Mouse (Mus musculus) lung, embryonic 16.5 days (tissue): ENCODE results near the gene Tmem167. TPM values are rescaled to one million over a fixed set of nuclear protein-coding genes. Genes with fewer than 3 reads are reported as not detected.

Experiments
- ATAC-seq: fragments of 200-750 bp; cut with Nextera tagmentation; 2 replicates; pipeline ENCODE4 v1.8.0; 2017; ENCODE audit warnings: low read depth, mild to moderate bottlenecking, moderate library complexity
- H3K27ac ChIP-seq: fragments of 300-500 bp; sonication (generic); 2 replicates; pipeline ENCODE4 v1.5.1; 2014; ENCODE audit warnings: mild to moderate bottlenecking, control low read depth, low read length
- H3K27me3 ChIP-seq: fragments of 300-500 bp; sonication (generic); 2 replicates; pipeline ENCODE4 v1.6.1; 2014; ENCODE audit warnings: low read depth, low read length, mixed read lengths; ENCODE audit not compliant: control insufficient read depth, insufficient read depth
- H3K36me3 ChIP-seq: fragments of 300-500 bp; sonication (generic); 2 replicates; pipeline ENCODE4 v1.6.1; 2014; ENCODE audit warnings: low read length; ENCODE audit not compliant: control insufficient read depth, insufficient read depth
- H3K4me1 ChIP-seq: fragments of 300-500 bp; sonication (generic); replicated peaks from 2 replicates; pipeline ENCODE4 v1.6.1; 2014; ENCODE audit warnings: low read length, mixed read lengths; ENCODE audit not compliant: control insufficient read depth, insufficient read depth
- H3K4me2 ChIP-seq: fragments of 300-500 bp; sonication (generic); 2 replicates; pipeline ENCODE4 v1.6.1; 2014; ENCODE audit warnings: low read depth, low read length, control low read depth
- H3K4me3 ChIP-seq: fragments of 300-500 bp; sonication (generic); 2 replicates; pipeline ENCODE4 v1.5.1; 2014; ENCODE audit warnings: mild to moderate bottlenecking, low read length, control low read depth
- H3K9ac ChIP-seq: fragments of 300-500 bp; sonication (generic); 2 replicates; pipeline ENCODE4 v1.6.1; 2014; ENCODE audit warnings: low read length, control low read depth
- H3K9me3 ChIP-seq: fragments of 300-500 bp; sonication (generic); 2 replicates; pipeline ENCODE4 v1.6.1; 2016; ENCODE audit warnings: low read length; ENCODE audit not compliant: control insufficient read depth
- WGBS: fragments of 180-500 bp; shearing (Covaris S2); extraction: QIAGEN DNeasy Blood & Tissue Kit; methylation state at CpG from one replicate; pipeline ENCODE4 v1.1.7; 2014; 5-methylcytosine and 5-hydroxymethylcytosine counted together
- polyA plus RNA-seq: library from polyadenylated mRNA; unstranded; fragments of >200 nt; fragmentation: Nextera tagmentation; extraction: Ambion mirVana; gene quantifications from 2 replicates; pipeline ENCODE4 v1.2.1, GENCODE M21; 2015

The Tmem167 gene
- polyA plus RNA-seq, 1 experiment from 2014 or later, result 54.3 TPM

DNA sequence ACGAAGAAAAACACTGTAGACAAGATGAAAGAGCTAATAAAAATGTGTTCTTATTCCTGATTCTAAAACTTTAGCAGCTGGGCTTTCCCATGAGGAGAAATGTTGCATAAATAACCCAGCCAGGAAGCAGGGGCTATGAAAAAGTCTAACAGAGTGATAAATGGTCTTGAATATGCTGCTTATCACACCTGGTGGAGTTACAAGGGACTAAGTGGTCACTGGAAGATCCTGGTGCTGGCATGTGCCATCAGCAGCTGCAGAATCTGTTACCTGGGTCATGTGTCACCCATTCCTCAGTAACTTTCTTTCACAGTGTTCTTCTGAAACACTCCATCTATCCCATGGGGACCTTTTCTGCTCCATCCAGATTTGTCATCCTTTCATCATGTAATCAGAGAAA is 22.8 kb downstream of the Tmem167 start:
- no peak overlapping the region for H3K4me2 ChIP-seq
- no peaks in the 10 kb centered on the region for H3K27me3 ChIP-seq
- 50% methylated on average over 1 of the region's 1 CpGs for WGBS
- H3K27ac ChIP-seq, result no peak overlapping the region
- no peak for ATAC-seq
- H3K4me1 ChIP-seq, result no peaks in the 10 kb centered on the region
- no peak overlapping the region for H3K4me3 ChIP-seq
- H3K36me3 ChIP-seq, result no peaks in the 10 kb centered on the region
- H3K9ac ChIP-seq, result no peak overlapping the region
- H3K9me3 ChIP-seq, result no peaks in the 10 kb centered on the region

DNA sequence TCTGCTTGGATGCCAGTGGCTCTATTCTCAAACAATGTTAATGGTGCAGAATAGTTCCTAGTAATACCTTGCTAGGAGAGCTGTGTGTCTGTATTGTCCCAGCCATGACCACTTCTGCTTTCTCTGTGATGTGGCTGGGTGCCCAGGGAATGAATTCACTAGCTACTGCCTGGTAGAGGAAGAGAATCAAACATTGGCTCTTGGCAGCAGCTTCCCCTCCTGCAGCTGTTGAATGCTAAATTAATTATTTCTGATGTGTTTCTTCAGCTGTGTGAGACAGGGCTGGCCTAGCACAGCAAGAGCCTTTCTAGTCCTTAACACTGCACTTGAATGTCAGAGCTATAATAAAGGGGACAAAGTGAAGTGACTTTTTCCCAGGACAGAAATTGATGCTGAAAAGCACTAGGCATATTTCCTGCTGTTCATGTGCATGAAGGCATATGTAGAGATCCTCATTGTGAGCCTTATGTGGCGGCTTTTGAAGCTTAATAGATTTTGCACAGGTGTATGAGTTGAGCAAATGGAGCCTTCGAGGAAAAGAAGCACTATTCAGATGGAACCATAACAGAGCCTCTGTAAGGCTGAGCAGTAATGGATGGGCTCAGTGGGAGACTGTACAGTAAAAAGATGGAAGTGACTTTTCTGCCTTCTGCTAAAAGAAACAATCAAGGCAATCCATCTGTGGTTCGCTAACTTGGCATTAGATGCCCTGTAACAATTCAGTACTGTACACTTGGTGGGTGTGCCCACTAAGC is 47.4 kb downstream of the Tmem167 start:
- Histone ChIP-seq H3K27me3 (no peaks in the 10 kb centered on the region), H3K27ac (no peak overlapping the region), H3K9me3 (no peaks in the 10 kb centered on the region), H3K4me2 (no peak overlapping the region), H3K9ac (no peak overlapping the region), H3K4me3 (no peak overlapping the region), H3K36me3 (no peaks in the 10 kb centered on the region), H3K4me1 (no peaks in the 10 kb centered on the region)
- no peak for ATAC-seq
- 80% methylated on average over 3 of the region's 3 CpGs for WGBS

DNA sequence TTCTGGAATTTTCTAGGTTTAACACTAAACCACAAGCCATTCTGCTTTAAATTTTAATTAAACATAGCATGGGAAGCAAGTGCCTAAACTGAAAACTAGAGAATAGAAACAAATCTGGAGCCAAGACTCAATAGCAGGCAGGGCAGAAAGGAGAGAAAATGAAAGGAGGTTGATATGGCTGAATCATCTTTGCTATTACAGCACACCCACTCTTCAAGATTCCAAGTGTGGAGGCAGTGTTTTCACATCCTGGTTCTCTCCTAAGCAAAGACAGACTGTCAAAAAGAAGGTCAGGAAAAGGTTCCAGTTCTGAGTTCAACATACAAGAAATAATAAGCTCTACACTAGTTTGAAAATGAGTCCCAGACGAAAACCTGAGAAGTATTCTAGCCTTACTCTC is 52.8 kb downstream of the Tmem167 start:
- 83% methylated on average over 1 of the region's 1 CpGs for WGBS
- Histone ChIP-seq H3K4me2 (no peak overlapping the region), H3K27ac (no peak overlapping the region), H3K9me3 (no peaks in the 10 kb centered on the region), H3K27me3 (no peaks in the 10 kb centered on the region), H3K4me1 (no peaks in the 10 kb centered on the region), H3K36me3 (no peaks in the 10 kb centered on the region), H3K9ac (no peak overlapping the region), H3K4me3 (no peak overlapping the region)
- no peak for ATAC-seq

DNA sequence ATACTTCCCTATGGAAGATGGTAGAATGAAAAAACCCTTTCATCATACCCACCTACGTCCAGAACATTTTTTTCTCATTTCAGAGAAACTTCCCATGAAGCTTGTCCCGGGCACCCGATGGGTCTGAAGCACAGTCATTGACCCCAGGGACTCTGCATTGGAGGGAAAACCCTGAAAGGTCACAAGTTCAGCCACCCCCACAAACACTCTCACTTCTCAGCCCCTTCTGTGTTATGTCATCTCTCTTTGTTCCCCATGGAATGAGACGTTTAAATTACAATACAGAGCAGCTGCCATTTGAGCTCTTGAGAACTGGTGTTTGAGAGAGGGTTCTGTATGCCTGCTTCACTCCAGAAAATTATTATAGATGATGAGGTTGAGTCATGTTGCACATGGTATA is 54.3 kb downstream of the Tmem167 start:
- H3K36me3 ChIP-seq, result no peaks in the 10 kb centered on the region
- H3K9ac ChIP-seq, result no peak overlapping the region
- no peak overlapping the region for H3K4me2 ChIP-seq
- H3K4me1 ChIP-seq, result no peaks in the 10 kb centered on the region
- no peaks in the 10 kb centered on the region for H3K9me3 ChIP-seq
- no peaks in the 10 kb centered on the region for H3K27me3 ChIP-seq
- 22% methylated on average over 4 of the region's 4 CpGs for WGBS
- no peak overlapping the region for H3K27ac ChIP-seq
- ATAC-seq, result no peak
- H3K4me3 ChIP-seq, result no peak overlapping the region

DNA sequence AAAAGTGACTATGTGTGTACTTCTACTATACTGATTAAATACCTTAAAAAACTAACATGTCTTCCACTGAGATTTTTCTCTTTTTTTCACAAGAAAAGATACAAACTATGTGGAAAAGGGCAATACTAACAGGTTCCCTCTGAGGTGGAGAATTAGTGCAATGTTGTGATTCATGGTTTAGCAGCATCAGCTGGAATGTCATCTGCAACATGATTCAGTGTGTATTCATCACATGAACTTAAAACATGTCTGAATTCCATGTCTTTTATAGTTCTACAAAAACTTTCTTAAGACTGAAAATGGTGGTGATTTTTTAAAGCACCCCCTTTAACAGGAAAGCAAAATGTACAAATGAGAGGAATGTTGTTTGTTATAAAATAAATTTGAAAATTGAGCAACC is 63.0 kb downstream of the Tmem167 start:
- Histone ChIP-seq H3K9ac (no peak overlapping the region), H3K27me3 (no peaks in the 10 kb centered on the region), H3K4me1 (no peaks in the 10 kb centered on the region), H3K27ac (no peak overlapping the region), H3K4me3 (no peak overlapping the region), H3K9me3 (no peaks in the 10 kb centered on the region), H3K4me2 (no peak overlapping the region), H3K36me3 (no peaks in the 10 kb centered on the region)
- no peak for ATAC-seq

DNA sequence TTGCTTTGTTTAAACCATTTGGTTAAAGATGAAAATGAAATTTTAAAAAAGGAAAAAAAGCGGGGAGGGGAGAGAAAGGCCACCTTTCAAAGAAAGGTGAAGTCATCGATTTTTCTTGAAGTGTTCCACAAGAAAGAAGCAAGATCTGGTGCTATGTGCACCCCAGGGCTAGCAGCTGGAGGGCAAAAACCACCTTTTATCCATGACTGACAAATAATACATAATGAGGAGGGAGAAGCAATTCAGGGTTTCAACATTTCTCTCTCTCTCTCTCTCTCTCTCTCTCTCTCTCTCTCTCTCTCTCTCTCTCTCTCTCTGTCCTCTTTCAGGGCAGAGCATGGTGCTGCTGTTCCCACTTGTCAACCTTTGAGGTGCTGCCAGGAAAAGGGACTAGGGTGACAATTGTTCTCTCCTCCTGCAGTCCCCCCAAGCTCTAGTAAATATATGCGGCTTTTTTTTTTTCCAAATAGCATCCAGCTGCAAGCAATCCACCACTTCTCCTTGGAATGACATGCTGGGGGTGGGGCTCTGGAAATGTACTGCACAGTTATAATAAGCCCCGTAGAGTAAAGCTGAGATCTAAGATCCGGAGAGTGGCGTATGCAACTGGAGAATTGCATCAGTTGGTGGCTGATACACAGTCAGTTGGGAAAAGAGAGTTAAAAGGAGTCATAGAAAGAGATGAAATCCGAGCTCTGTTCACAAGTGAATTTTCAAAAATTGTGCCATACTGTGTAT is 63.8 kb downstream of the Tmem167 start:
- Histone ChIP-seq H3K9ac (no peak overlapping the region), H3K27ac (no peak overlapping the region), H3K4me1 (no peaks in the 10 kb centered on the region), H3K36me3 (no peaks in the 10 kb centered on the region), H3K4me3 (no peak overlapping the region), H3K4me2 (no peak overlapping the region), H3K9me3 (no peaks in the 10 kb centered on the region), H3K27me3 (no peaks in the 10 kb centered on the region)
- 40% methylated on average over 7 of the region's 7 CpGs for WGBS
- peak; percentile 96 for ATAC-seq

DNA sequence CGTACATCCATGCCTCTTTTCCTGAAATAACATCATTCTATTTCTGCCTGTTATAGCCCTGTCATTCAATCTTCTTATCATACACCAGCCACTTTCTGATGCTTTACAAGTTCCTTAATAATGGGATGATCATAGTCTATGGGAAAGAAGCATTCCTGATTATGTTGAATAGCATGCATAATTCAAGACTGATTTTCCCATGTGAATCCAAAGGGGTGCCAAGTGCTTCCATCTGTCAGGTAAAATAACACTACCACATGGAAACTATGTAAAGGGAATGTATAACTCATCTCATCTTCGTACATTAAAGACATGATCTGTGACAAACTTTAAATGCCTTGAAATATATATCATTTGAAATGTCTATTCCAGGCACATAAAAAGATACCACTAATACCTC is 75.2 kb downstream of the Tmem167 start:
- H3K4me2 ChIP-seq, result no peak overlapping the region
- no peaks in the 10 kb centered on the region for H3K4me1 ChIP-seq
- no peak overlapping the region for H3K9ac ChIP-seq
- H3K36me3 ChIP-seq, result no peaks in the 10 kb centered on the region
- no peaks in the 10 kb centered on the region for H3K9me3 ChIP-seq
- H3K4me3 ChIP-seq, result no peak overlapping the region
- H3K27me3 ChIP-seq, result no peaks in the 10 kb centered on the region
- ATAC-seq, result no peak
- 83% methylated on average over 2 of the region's 2 CpGs for WGBS
- no peak overlapping the region for H3K27ac ChIP-seq

DNA sequence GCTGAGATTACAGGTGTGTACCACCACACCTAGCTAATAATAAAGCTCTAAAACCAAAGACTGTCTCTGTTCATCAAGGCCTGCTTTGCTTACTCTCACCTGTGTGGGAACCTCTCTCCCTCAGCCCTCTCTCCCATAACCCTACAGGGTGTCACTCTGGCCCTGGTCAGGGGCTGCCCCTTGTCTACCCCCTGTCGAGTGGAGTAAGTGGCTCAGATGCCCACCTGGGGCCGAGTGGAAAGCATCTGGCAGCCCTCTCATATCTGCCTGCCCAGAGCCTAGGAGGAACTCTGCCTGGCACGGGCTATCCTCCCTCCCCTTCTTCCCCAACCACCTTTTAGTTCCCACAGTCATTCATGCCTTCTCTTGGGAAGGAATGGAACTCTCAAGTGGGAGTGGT is 78.1 kb downstream of the Tmem167 start:
- H3K36me3 ChIP-seq, result no peaks in the 10 kb centered on the region
- no peak overlapping the region for H3K9ac ChIP-seq
- no peak overlapping the region for H3K4me3 ChIP-seq
- WGBS, result 63% methylated on average over 3 of the region's 3 CpGs
- H3K27ac ChIP-seq, result no peak overlapping the region
- no peak overlapping the region for H3K4me2 ChIP-seq
- H3K4me1 ChIP-seq, result no peaks in the 10 kb centered on the region
- H3K27me3 ChIP-seq, result no peaks in the 10 kb centered on the region
- no peaks in the 10 kb centered on the region for H3K9me3 ChIP-seq
- no peak for ATAC-seq

DNA sequence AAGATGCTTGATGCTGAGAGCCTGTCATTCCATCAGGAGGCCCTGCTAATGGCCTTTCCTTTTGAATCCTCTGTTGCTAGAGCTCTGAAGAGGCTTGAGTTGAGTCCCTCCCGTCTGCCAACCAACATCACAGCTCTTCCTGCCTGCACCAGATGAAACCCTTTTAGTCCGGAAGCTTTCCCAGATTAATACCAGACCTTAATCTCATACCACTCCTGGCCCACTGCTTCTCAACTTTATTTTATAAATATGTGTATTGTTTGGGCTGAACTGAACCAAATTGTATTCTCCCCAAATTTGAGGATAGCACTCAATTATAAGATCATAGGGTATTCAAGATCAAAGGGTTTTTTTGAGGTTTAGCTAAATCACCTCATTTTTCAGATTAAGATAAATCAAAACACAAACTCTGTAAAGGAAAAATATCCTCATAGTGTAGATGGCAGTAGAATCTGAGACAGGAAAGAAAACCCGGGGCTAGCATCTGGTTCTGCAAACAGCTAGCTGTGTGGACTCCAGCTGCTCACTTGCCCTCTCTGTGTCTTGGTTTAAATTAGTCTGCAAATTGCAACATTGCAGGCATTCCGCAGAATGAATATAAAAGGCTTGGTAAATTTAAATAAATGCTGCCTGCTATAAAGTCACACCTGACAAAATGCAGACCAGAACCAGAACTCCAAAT is 81.3 kb downstream of the Tmem167 start:
- H3K27ac ChIP-seq, result no peak overlapping the region
- H3K9ac ChIP-seq, result no peak overlapping the region
- WGBS, result 28% methylated on average over 4 of the region's 4 CpGs

More for the DNA sequence above, 81.3 kb downstream of the Tmem167 start:
- peak; percentile 57; the same call in 1 of the 2 replicates for ATAC-seq
- Histone ChIP-seq H3K4me1 (no peaks in the 10 kb centered on the region), H3K36me3 (no peaks in the 10 kb centered on the region), H3K4me3 (no peak overlapping the region), H3K4me2 (no peak overlapping the region), H3K27me3 (no peaks in the 10 kb centered on the region), H3K9me3 (no peaks in the 10 kb centered on the region)
